Mouse (Mus musculus): Measurements from ENCODE around the gene Dhfr. TPM values are rescaled to one million over a fixed set of nuclear protein-coding genes. Genes with fewer than 3 reads are reported as not detected.
"Not testable (repeated sequence)": the region's sequence is repeated elsewhere in the genome, so short reads cannot be mapped to it uniquely, and the experiment has no call there.

Gene Dhfr
- polyA plus RNA-seq, 1 experiment, result 2.5 TPM

DNA sequence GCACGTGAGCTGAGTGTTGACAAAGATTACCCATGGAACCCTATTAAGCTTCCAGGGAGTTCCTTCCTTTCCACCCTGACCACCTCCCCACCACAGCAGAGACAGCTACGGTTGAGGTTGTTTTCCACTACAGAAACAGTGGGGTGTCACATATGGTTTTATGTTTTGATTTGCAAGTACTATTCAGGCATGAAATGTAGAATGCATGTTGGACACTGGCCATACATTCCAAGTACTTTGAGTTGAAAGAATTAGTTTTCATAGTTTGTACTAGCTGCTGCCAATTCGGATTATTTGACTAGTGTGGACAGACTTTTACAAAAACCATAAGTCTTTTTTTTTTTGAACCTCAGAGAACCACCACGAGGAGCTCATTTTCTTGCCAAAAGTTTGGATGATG, 10.8 kb downstream of the Dhfr start:
- TF ChIP-seq POLR2A (IDR thresholded peaks at IDR 0.05; ENCODE audit: extremely low read depth, insufficient read depth, low read length) (no peak), CTCF (IDR thresholded peaks at IDR 0.05; ENCODE audit: extremely low read depth, insufficient read depth, low read length) (no peak)
- Histone ChIP-seq H3K4me1 (ENCODE audit: control insufficient read depth, insufficient read depth, low read length) (no peaks in the 10 kb centered on the region), H3K4me3 (ENCODE audit: insufficient read depth, low read length) (no peak overlapping the region), H3K27ac (ENCODE audit: insufficient read depth, low read length) (no peak overlapping the region)

DNA sequence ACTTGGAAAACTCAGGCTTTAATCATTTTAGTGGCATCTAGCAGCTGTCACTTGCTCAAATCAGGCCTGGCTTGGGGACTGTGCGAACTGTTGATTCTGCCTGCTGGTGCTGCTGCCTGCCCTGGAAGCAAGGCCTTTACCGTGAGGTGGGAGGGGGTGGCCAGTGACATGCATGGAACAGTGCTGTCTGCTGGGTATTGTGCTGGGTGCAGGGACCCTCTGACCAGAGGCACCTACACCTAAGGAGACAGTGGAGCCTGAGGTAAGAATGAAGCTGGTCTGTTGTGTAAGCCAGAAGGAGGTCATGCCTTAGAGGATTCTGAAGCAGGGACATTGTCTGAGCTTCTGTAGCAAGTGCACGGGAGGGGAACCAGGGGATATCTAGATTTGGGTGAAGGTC, 16.3 kb downstream of the Dhfr start:
- no peak overlapping the region for H3K27ac ChIP-seq (ENCODE audit: insufficient read depth, low read length)
- no peaks in the 10 kb centered on the region for H3K4me1 ChIP-seq (ENCODE audit: control insufficient read depth, insufficient read depth, low read length)
- H3K4me3 ChIP-seq (ENCODE audit: insufficient read depth, low read length), result no peak overlapping the region
- TF ChIP-seq POLR2A (IDR thresholded peaks at IDR 0.05; ENCODE audit: extremely low read depth, insufficient read depth, low read length), result no peak
- TF ChIP-seq CTCF (IDR thresholded peaks at IDR 0.05; ENCODE audit: extremely low read depth, insufficient read depth, low read length), result no peak

GRCm38 (mm10) chr13:92371466-92371865, 16.9 kb downstream of the Dhfr start:
- not testable (repeated sequence) for H3K4me1 ChIP-seq (ENCODE audit: control insufficient read depth, insufficient read depth, low read length); H3K27ac ChIP-seq (ENCODE audit: insufficient read depth, low read length)

DNA sequence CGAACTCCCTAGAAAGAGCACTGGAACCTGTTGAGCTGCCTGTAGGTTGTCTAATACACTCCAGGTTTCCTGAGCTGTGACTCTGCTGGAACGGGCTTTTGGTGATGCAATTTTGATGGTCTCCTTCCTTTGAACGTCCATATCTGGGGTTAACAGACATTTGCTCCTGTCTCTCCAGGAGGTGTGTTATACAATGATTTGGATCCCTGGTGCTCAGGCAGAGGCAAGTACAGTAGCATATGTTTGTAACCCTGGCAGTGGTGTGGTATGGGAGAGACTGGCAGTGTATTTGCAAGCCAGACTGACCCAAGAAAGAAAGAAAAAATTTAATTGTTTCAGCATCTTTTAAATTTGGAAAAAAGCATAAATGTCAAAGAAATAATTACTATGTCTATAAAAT, 32.8 kb downstream of the Dhfr start:
- Histone ChIP-seq H3K4me3 (ENCODE audit: insufficient read depth, low read length) (no peak overlapping the region), H3K27ac (ENCODE audit: insufficient read depth, low read length) (no peak overlapping the region), H3K4me1 (ENCODE audit: control insufficient read depth, insufficient read depth, low read length) (no peaks in the 10 kb centered on the region)
- TF ChIP-seq CTCF (IDR thresholded peaks at IDR 0.05; ENCODE audit: extremely low read depth, insufficient read depth, low read length) (no peak), POLR2A (IDR thresholded peaks at IDR 0.05; ENCODE audit: extremely low read depth, insufficient read depth, low read length) (no peak)

More at GRCm38 (mm10) chr13:92371466-92371865, 16.9 kb downstream of the Dhfr start:
- H3K4me3 ChIP-seq (ENCODE audit: insufficient read depth, low read length), result not testable (repeated sequence)

DNA sequence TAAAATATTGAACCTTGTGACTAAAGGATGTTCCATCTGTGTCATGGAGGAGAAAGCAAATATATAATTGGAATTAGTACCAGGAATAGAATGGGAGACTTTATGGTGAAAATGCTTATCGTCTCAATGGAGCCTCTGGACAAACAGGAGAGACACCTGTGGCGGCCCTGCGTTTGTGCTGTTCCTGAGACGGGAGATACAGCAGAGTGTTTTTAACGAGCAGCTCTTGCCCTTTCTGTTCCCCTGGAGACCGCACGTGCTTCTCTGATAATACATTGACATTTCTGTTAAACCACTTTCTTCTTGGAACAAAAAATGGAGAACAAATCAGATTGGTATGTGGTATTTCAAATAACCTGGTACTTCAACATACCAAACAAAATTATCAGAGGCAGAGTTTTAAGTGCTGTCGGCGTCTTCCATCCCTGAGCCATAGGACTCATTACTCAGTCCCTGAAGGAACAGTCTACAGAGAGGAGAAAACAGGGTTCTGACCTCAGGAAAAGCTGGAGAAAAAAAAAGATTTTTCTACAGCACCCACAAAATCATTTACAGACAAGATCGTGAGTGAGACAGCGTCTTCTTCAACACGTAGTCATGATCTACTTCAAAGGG, 38.6 kb downstream of the Dhfr start:
- TF ChIP-seq POLR2A (IDR thresholded peaks at IDR 0.05; ENCODE audit: extremely low read depth, insufficient read depth, low read length) (no peak), CTCF (IDR thresholded peaks at IDR 0.05; ENCODE audit: extremely low read depth, insufficient read depth, low read length) (no peak)
- H3K27ac ChIP-seq (ENCODE audit: insufficient read depth, low read length), result no peak overlapping the region
- H3K4me3 ChIP-seq (ENCODE audit: insufficient read depth, low read length), result no peak overlapping the region
- H3K4me1 ChIP-seq (ENCODE audit: control insufficient read depth, insufficient read depth, low read length), result no peaks in the 10 kb centered on the region

DNA sequence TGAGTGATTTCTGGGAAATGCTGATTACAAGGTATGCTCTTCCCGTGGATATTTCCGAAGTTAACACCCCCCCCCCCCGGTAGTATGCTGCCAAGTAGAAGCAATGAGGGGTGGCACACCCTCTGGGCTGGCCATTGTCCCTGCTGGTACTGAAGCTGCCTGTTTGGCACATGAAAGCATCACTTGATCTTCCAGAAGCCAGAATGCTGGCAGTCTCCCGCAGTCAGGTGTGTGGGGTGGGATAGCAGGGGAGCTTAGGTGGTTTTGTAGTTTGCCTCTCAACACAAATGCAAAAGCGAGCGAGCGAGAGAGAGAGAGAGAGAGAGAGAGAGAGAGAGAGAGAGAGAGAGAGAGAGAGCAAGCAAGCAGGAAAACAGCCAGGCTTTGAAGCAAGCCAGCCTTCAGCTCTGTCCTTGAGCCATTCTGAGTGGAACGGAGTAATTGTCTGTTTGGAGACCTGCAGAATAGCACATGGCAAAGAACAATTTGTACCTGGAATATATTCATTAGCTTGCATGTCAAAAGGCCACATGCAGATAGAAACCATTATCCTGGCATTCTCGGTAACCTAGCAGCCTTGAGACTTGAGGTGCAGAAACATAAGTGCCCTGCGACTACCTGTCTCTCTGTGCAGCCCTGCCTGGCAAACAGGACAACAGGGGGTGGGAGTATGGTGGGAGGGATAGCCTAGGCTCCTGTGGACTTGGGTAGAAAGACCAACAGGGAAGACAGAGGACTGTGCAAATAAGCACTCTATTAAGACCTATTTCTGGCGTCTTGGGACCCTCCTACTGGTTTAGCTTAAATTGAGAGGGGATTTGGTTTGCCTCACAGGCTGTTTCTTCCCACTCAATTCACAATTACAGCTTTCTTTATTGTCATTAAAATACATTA, 44.2 kb downstream of the Dhfr start:
- H3K27ac ChIP-seq (ENCODE audit: insufficient read depth, low read length), result no peak overlapping the region
- no peak overlapping the region for H3K4me3 ChIP-seq (ENCODE audit: insufficient read depth, low read length)
- TF ChIP-seq POLR2A (IDR thresholded peaks at IDR 0.05; ENCODE audit: extremely low read depth, insufficient read depth, low read length), result no peak
- TF ChIP-seq CTCF (IDR thresholded peaks at IDR 0.05; ENCODE audit: extremely low read depth, insufficient read depth, low read length), result no peak

GRCm38 (mm10) chr13:92402063-92402462, 47.5 kb downstream of the Dhfr start:
- no peaks in the 10 kb centered on the region for H3K4me1 ChIP-seq (ENCODE audit: control insufficient read depth, insufficient read depth, low read length)
- no peak overlapping the region for H3K27ac ChIP-seq (ENCODE audit: insufficient read depth, low read length)
- TF ChIP-seq CTCF (IDR thresholded peaks at IDR 0.05; ENCODE audit: extremely low read depth, insufficient read depth, low read length) (no peak), POLR2A (IDR thresholded peaks at IDR 0.05; ENCODE audit: extremely low read depth, insufficient read depth, low read length) (no peak)
- H3K4me3 ChIP-seq (ENCODE audit: insufficient read depth, low read length), result no peak overlapping the region

More for the DNA sequence above, 44.2 kb downstream of the Dhfr start:
- H3K4me1 ChIP-seq (ENCODE audit: control insufficient read depth, insufficient read depth, low read length), result no peaks in the 10 kb centered on the region

- Histone ChIP-seq H3K27ac (ENCODE audit: insufficient read depth, low read length) (no peak overlapping the region), H3K4me1 (ENCODE audit: control insufficient read depth, insufficient read depth, low read length) (no peaks in the 10 kb centered on the region), H3K4me3 (ENCODE audit: insufficient read depth, low read length) (no peak overlapping the region)
- TF ChIP-seq POLR2A (IDR thresholded peaks at IDR 0.05; ENCODE audit: extremely low read depth, insufficient read depth, low read length) (no peak), CTCF (IDR thresholded peaks at IDR 0.05; ENCODE audit: extremely low read depth, insufficient read depth, low read length) (no peak)
Observed at GRCm38 (mm10) chr13:92403496-92403895, 49.0 kb downstream of the Dhfr start.

GRCm38 (mm10) chr13:92410486-92410885, 56.0 kb downstream of the Dhfr start:
- H3K27ac ChIP-seq (ENCODE audit: insufficient read depth, low read length), result no peak overlapping the region
- no peak for TF ChIP-seq CTCF (IDR thresholded peaks at IDR 0.05; ENCODE audit: extremely low read depth, insufficient read depth, low read length)
- no peak for TF ChIP-seq POLR2A (IDR thresholded peaks at IDR 0.05; ENCODE audit: extremely low read depth, insufficient read depth, low read length)
- H3K4me3 ChIP-seq (ENCODE audit: insufficient read depth, low read length), result no peak overlapping the region
- H3K4me1 ChIP-seq (ENCODE audit: control insufficient read depth, insufficient read depth, low read length), result no peaks in the 10 kb centered on the region

GRCm38 (mm10) chr13:92419630-92420029, 65.1 kb downstream of the Dhfr start:
- H3K4me3 ChIP-seq (ENCODE audit: insufficient read depth, low read length), result no peak overlapping the region

More at GRCm38 (mm10) chr13:92419630-92420029, 65.1 kb downstream of the Dhfr start:
- H3K27ac ChIP-seq (ENCODE audit: insufficient read depth, low read length), result no peak overlapping the region
- no peak for TF ChIP-seq CTCF (IDR thresholded peaks at IDR 0.05; ENCODE audit: extremely low read depth, insufficient read depth, low read length)
- no peak for TF ChIP-seq POLR2A (IDR thresholded peaks at IDR 0.05; ENCODE audit: extremely low read depth, insufficient read depth, low read length)
- no peaks in the 10 kb centered on the region for H3K4me1 ChIP-seq (ENCODE audit: control insufficient read depth, insufficient read depth, low read length)

Measured in cortical plate, adult 2 months (tissue).